Mouse (Mus musculus) testis, adult 2 months (tissue): ENCODE measurements around the gene Rhox3h.

ENCODE experiments used
- CTCF ChIP-seq: fragments of 200-500 bp; IDR thresholded peaks from 2 replicates; pipeline ENCODE4 v1.5.1; 2012; ENCODE audit warnings: low read depth, mild to moderate bottlenecking, inconsistent platforms, low read length, moderate library complexity; ENCODE audit not compliant: control insufficient read depth, insufficient read depth, insufficient replicate concordance
- POLR2A ChIP-seq: fragments of 200-500 bp; IDR thresholded peaks from 2 replicates; pipeline ENCODE4 v1.6.1; 2012; ENCODE audit warnings: low read depth, mild to moderate bottlenecking, inconsistent platforms, low read length, moderate library complexity; ENCODE audit not compliant: control insufficient read depth

DNA sequence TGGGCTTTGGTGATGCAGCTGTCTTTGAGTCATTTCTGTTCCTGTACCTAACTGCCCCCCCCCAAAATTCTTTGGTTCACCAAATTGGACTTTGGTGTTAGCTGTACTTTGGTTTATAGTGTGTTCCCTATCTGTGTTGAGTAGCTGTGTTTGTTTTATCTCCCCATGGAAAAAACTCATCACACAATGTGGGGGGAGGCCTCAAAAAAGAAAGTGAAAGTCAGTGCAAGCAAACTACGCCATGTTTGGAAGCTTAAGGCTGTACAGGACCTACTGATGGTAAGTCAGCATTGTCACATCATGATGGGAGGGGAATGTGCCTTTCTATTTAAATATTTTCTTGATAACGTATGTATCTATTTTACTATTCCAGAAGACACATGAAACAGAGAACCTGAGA is 23.7 kb upstream of the Rhox3h start:
- TF ChIP-seq POLR2A: no peak
- no peak for TF ChIP-seq CTCF
